Mouse (Mus musculus): ENCODE data around the gene Mettl23. TPM values are rescaled to one million over a fixed set of nuclear protein-coding genes. Genes with fewer than 3 reads are reported as not detected.
"Not testable (repeated sequence)": the region's sequence is repeated elsewhere in the genome, so short reads cannot be mapped to it uniquely, and the experiment has no call there.

The Mettl23 gene
- polyA plus RNA-seq, 1 experiment from 2014 or later = 58.9 TPM

- peaks cover 71% of the 10 kb centered on the region for H3K4me1 ChIP-seq
- H3K4me3 ChIP-seq = no peak overlapping the region
- peaks cover 2% of the 10 kb centered on the region; the same call in 1 of the 2 replicates for H3K36me3 ChIP-seq
- WGBS = 89% methylated on average over 10 of the region's 10 CpGs
- no peaks in the 10 kb centered on the region for H3K9me3 ChIP-seq
- H3K27ac ChIP-seq = 0 out of 2 replicates have a peak overlapping the region, but pooled peaks have one; percentile 83
- H3K27me3 ChIP-seq (ENCODE audit: insufficient read depth, poor library complexity, severe bottlenecking) = peaks cover 7% of the 10 kb centered on the region; the same call in 1 of the 2 replicates
- no peak for DNase-seq (ENCODE audit: low spot score)
Observed at GRCm38 (mm10) chr11:116822626-116823025, 20.5 kb upstream of the Mettl23 start.

GRCm38 (mm10) chr11:116823255-116823654 lies 19.8 kb upstream of the Mettl23 start:
- DNase-seq (ENCODE audit: low spot score) = no peak
- Histone ChIP-seq H3K27me3 (ENCODE audit: insufficient read depth, poor library complexity, severe bottlenecking) (peaks cover 7% of the 10 kb centered on the region; the same call in 1 of the 2 replicates), H3K9me3 (no peaks in the 10 kb centered on the region), H3K4me1 (peaks cover 75% of the 10 kb centered on the region), H3K36me3 (peaks cover 2% of the 10 kb centered on the region; the same call in 1 of the 2 replicates), H3K27ac (no peak overlapping the region), H3K4me3 (no peak overlapping the region)
- WGBS = 100% methylated on average over 2 of the region's 2 CpGs

GRCm38 (mm10) chr11:116823885-116824284 lies 19.2 kb upstream of the Mettl23 start:
- H3K4me1 ChIP-seq = peaks cover 74% of the 10 kb centered on the region
- 94% methylated on average over 10 of the region's 10 CpGs for WGBS

DNA sequence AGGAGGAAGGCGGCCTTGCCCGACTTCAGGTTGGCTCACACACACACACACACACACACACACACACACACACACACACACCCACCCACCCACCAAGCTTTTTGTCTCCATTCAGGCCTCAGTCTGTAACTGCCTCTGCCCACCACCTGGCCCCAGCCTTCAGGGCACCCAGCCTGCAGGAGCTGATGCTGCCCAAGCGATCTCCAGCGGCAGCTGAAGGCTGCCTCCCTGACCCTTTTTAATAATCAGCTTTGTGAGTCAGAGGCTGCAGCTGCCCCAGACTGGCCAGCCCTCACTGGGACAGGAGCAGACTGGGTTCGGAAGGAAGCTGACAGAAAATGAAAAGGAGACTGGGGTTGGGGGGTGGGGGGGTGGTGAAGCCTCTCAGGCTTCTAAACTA lies 17.8 kb upstream of the Mettl23 start:
- peaks cover 7% of the 10 kb centered on the region; the same call in 1 of the 2 replicates for H3K27me3 ChIP-seq (ENCODE audit: insufficient read depth, poor library complexity, severe bottlenecking)
- H3K27ac ChIP-seq = peak overlapping the region; percentile 49
- H3K4me3 ChIP-seq = 0 out of 2 replicates have a peak overlapping the region, but pooled peaks have one; percentile 5
- H3K36me3 ChIP-seq = peaks cover 2% of the 10 kb centered on the region; the same call in 1 of the 2 replicates
- H3K4me1 ChIP-seq = peaks cover 61% of the 10 kb centered on the region
- DNase-seq (ENCODE audit: low spot score) = no peak
- WGBS = 64% methylated on average over 5 of the region's 5 CpGs
- no peaks in the 10 kb centered on the region for H3K9me3 ChIP-seq

More at GRCm38 (mm10) chr11:116823885-116824284, 19.2 kb upstream of the Mettl23 start:
- H3K27me3 ChIP-seq (ENCODE audit: insufficient read depth, poor library complexity, severe bottlenecking); DNase-seq (ENCODE audit: low spot score); H3K27ac ChIP-seq; H3K9me3 ChIP-seq; H3K4me3 ChIP-seq; H3K36me3 ChIP-seq: not testable (repeated sequence)

GRCm38 (mm10) chr11:116826550-116827504 lies 16.3 kb upstream of the Mettl23 start:
- DNase-seq (ENCODE audit: low spot score) = no peak
- 31% methylated on average over 17 of the region's 17 CpGs for WGBS
- Histone ChIP-seq H3K4me3 (peak overlapping the region; percentile 91), H3K27ac (peak overlapping the region; percentile 92), H3K4me1 (peaks cover 45% of the 10 kb centered on the region), H3K36me3 (peaks cover 8% of the 10 kb centered on the region), H3K9me3 (no peaks in the 10 kb centered on the region), H3K27me3 (ENCODE audit: insufficient read depth, poor library complexity, severe bottlenecking) (peaks cover 7% of the 10 kb centered on the region; the same call in 1 of the 2 replicates)

DNA sequence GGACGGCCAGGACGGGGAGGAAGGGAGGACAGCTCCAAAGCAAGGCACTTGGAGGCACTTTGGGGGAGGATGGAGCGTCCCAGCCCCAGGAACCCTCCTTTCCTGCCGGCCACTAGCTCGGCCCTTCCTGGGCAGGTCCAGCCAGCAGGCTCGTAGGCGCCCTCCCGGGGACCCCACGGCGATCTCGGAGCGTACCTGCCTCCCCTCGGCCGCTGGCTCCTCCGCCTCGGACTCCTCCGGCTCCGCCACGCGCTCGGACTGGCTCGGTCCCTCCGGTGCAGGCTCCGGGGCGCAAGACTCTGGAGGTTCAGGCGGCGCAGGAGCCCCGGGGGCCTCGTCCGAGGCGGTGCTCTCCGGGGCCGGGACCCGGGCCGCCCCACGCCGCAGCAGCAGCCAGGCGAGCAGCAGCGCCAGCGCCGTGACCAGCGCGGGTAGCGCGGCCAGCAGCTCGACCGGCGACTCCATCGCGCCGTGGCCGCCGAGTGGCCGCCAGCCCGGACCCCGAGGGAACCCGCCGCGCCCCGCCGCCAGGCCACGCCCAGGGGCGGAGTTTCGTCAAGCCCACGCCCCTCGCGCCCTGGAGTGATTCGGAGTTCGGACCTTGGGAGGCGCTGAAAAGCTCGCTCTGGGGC lies 15.4 kb upstream of the Mettl23 start, which contains the start of gene Mxra7:
Mxra7 (minus strand) TSS at position 513 of the 632 bp plus-strand sequence.
- under 1% methylated on average over 71 of the region's 71 CpGs for WGBS
- DNase-seq (ENCODE audit: low spot score) = peak; percentile 92
- peak within 1 kb of the TSS; percentile 92 for H3K27ac ChIP-seq

DNA sequence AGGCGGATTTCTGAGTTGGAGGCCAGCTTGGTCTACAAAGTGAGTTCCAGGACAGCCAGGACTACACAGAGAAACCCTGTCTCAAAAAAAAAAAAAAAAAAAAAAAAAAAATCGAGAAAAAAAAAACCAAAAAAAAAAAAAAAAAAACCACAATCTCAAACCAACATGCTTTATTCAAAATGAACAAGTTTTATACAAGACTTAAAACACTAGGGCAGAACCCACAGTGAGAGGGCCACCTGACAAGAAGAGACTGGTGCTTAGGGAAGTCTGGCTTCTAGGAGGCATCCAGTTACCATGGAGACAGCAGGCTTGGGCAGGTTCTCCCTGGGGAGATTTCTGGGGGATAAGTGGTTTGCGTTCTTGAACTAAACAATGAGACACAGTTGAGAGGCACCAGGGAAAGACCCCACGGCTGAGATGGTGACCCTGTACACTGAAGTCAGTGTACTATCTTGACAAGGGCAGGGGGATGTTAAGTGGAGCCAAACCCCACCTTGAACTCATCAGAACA lies 10.8 kb upstream of the Mettl23 start:
- DNase-seq (ENCODE audit: low spot score) = no peak
- Histone ChIP-seq H3K9me3 (no peaks in the 10 kb centered on the region), H3K27me3 (ENCODE audit: insufficient read depth, poor library complexity, severe bottlenecking) (no peaks in the 10 kb centered on the region), H3K27ac (no peak overlapping the region), H3K4me1 (peaks cover 26% of the 10 kb centered on the region), H3K4me3 (no peak overlapping the region), H3K36me3 (peaks cover 55% of the 10 kb centered on the region)
- 38% methylated on average over 4 of the region's 4 CpGs for WGBS

More for the DNA sequence above, 15.4 kb upstream of the Mettl23 start, which contains the start of gene Mxra7:
- H3K36me3 ChIP-seq = peaks cover 12% of the 10 kb centered on the region
- peak within 1 kb of the TSS; percentile 91 for H3K4me3 ChIP-seq
- no peaks in the 10 kb centered on the region for H3K9me3 ChIP-seq
- peaks cover 7% of the 10 kb centered on the region; the same call in 1 of the 2 replicates for H3K27me3 ChIP-seq (ENCODE audit: insufficient read depth, poor library complexity, severe bottlenecking)
- peaks cover 42% of the 10 kb centered on the region for H3K4me1 ChIP-seq

DNA sequence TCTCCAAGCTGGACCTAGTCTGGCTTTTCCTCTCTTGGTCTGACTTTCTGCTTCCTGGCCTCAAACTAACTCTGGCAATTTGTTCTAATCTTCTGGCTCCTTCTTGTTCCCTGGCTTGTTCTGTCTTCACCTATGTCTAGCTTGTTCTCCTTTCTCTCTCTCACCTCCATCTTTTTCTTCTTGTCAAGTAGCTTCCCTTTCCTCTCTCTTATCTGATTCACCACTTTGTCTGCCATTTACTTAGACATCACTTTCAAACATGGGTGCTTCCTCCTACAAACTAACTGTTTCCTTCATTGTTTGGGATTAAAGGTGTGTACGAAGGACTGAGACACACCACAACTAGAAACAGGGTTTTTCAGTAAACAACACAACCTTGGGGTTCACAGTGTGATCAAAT lies 8.1 kb upstream of the Mettl23 start:
- no peaks in the 10 kb centered on the region for H3K9me3 ChIP-seq
- no peak overlapping the region for H3K27ac ChIP-seq
- WGBS = 94% methylated on average over 1 of the region's 1 CpGs
- H3K36me3 ChIP-seq = peaks cover 82% of the 10 kb centered on the region
- no peak overlapping the region for H3K4me3 ChIP-seq
- no peaks in the 10 kb centered on the region for H3K27me3 ChIP-seq (ENCODE audit: insufficient read depth, poor library complexity, severe bottlenecking)
- H3K4me1 ChIP-seq = peaks cover 17% of the 10 kb centered on the region
- DNase-seq (ENCODE audit: low spot score) = no peak

- H3K36me3 ChIP-seq = peaks cover 92% of the 10 kb centered on the region
- no peak for DNase-seq (ENCODE audit: low spot score)
- peaks cover 30% of the 10 kb centered on the region for H3K4me1 ChIP-seq
- no peaks in the 10 kb centered on the region for H3K9me3 ChIP-seq
- 94% methylated on average over 4 of the region's 4 CpGs for WGBS
- no peak overlapping the region for H3K4me3 ChIP-seq
- no peak overlapping the region for H3K27ac ChIP-seq
- no peaks in the 10 kb centered on the region for H3K27me3 ChIP-seq (ENCODE audit: insufficient read depth, poor library complexity, severe bottlenecking)
Observed at GRCm38 (mm10) chr11:116836283-116836682, 6.8 kb upstream of the Mettl23 start.

DNA sequence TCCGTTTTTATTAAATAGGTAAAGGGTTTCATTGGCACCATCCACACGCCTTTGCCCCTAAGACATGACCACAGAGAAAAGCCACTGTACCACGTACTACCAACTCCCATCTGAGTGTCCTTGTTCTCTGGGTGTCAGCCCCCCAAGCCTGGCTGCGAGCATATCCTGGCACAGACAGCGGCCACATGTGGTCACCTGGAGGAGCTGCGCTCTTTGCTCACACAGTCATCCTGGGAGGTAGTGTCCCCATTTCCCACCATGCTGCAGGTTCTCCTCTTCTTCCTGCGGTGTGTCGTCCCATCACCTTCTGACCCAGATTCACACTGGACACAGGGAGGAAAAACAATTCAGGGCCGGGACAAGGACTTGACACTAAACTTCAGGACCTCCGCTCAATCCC lies 5.6 kb upstream of the Mettl23 start:
- Histone ChIP-seq H3K36me3 (peaks cover 88% of the 10 kb centered on the region), H3K27me3 (ENCODE audit: insufficient read depth, poor library complexity, severe bottlenecking) (no peaks in the 10 kb centered on the region), H3K9me3 (no peaks in the 10 kb centered on the region), H3K4me1 (peaks cover 29% of the 10 kb centered on the region), H3K4me3 (no peak overlapping the region), H3K27ac (no peak overlapping the region)
- DNase-seq (ENCODE audit: low spot score) = no peak
- 92% methylated on average over 10 of the region's 10 CpGs for WGBS

- Histone ChIP-seq H3K9me3 (no peaks in the 10 kb centered on the region), H3K27ac (no peak overlapping the region), H3K27me3 (ENCODE audit: insufficient read depth, poor library complexity, severe bottlenecking) (no peaks in the 10 kb centered on the region), H3K4me1 (peaks cover 26% of the 10 kb centered on the region), H3K36me3 (peaks cover 74% of the 10 kb centered on the region), H3K4me3 (no peak overlapping the region)
- DNase-seq (ENCODE audit: low spot score) = no peak
- 88% methylated on average over 14 of the region's 14 CpGs for WGBS
Observed at GRCm38 (mm10) chr11:116838936-116839335, 4.1 kb upstream of the Mettl23 start.

DNA sequence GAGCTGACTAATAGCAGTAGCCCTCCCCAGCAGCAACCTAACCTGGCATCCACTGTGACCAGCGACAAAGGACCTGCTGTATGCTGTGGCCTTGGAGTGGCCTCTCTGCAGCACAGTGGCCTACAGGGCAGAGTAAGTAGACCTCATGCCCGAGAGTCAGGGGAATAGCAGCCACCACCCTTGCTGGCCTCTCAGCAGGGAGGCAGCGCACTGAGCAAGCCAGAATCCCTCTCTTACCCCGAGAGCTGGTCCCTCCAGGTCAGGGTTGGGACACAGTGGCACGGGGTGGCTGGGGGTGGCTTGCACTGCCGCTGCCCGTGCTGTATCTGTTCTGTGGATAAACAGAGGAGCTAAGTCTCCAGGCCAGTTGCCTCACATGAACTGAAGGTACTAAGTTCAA lies 3.5 kb upstream of the Mettl23 start:
- Histone ChIP-seq H3K27me3 (ENCODE audit: insufficient read depth, poor library complexity, severe bottlenecking) (no peaks in the 10 kb centered on the region), H3K36me3 (peaks cover 67% of the 10 kb centered on the region), H3K4me1 (peaks cover 31% of the 10 kb centered on the region), H3K4me3 (no peak overlapping the region), H3K9me3 (no peaks in the 10 kb centered on the region), H3K27ac (no peak overlapping the region)
- WGBS = 83% methylated on average over 7 of the region's 7 CpGs
- DNase-seq (ENCODE audit: low spot score) = no peak
